Mouse (Mus musculus): ENCODE measurements around the gene Myh14.
A peak's percentile ranks its signal among the peaks of the same experiment; 100 is the strongest.

The Myh14 gene

GRCm38 (mm10) chr7:44572213-44572701 is 98.4 kb downstream of the Myh14 start, which contains the start of gene Napsa:
Gene Napsa, plus strand, starts transcription at chr7:44572380.
- DNase-seq = peak; percentile 67

- peak; percentile 56 for DNase-seq
Observed at GRCm38 (mm10) chr7:44571811-44572210, 98.8 kb downstream of the Myh14 start.

GRCm38 (mm10) chr7:44570989-44571388 is 99.7 kb downstream of the Myh14 start:
- DNase-seq = no peak

GRCm38 (mm10) chr7:44568803-44569202 is 101.8 kb downstream of the Myh14 start:
- DNase-seq = no peak

GRCm38 (mm10) chr7:44565414-44565813 is 105.2 kb downstream of the Myh14 start:
- no peak for DNase-seq

- no peak for DNase-seq
Observed at GRCm38 (mm10) chr7:44564486-44564885, 106.2 kb downstream of the Myh14 start.

GRCm38 (mm10) chr7:44563284-44563683 is 107.4 kb downstream of the Myh14 start:
- no peak for DNase-seq

- DNase-seq = peak; percentile 86
Observed at GRCm38 (mm10) chr7:44560435-44561400, 109.9 kb downstream of the Myh14 start.

GRCm38 (mm10) chr7:44557629-44558028 is 113.0 kb downstream of the Myh14 start:
- no peak for DNase-seq
